Mouse (Mus musculus): ENCODE data around the gene Hexim1.

The Hexim1 gene

GRCm38 (mm10) chr11:103158621-103159478, 42.8 kb downstream of the Hexim1 start:
- DNase-seq (ENCODE audit: low spot score) = peak; percentile 93

GRCm38 (mm10) chr11:103160738-103161137, 44.7 kb downstream of the Hexim1 start:
- no peak for DNase-seq (ENCODE audit: low spot score)

GRCm38 (mm10) chr11:103161449-103161848, 45.4 kb downstream of the Hexim1 start:
- DNase-seq (ENCODE audit: low spot score) = no peak

- DNase-seq (ENCODE audit: low spot score) = no peak
These were observed 46.1 kb downstream of the Hexim1 start for GRCm38 (mm10) chr11:103162132-103162531.

- DNase-seq (ENCODE audit: low spot score) = no peak
These were observed 48.4 kb downstream of the Hexim1 start for GRCm38 (mm10) chr11:103164391-103164790.

- no peak for DNase-seq (ENCODE audit: low spot score)
These were observed 52.8 kb downstream of the Hexim1 start for GRCm38 (mm10) chr11:103168690-103169390.

All from urinary bladder, postnatal 10 days (tissue).